8 mouse cellular contexts compared by ENCODE assay signal in genomic region chr17:35700371-35700961, GRCm38 (mm10). TPM values are rescaled to one million over a fixed set of nuclear protein-coding genes. Genes with fewer than 3 reads are reported as not detected.
DNase-seq lines count a peak whose midpoint lies in the region; ATAC-seq and TF ChIP-seq lines count a peak whose summit lies in the region.

No protein-coding gene starts in this region.

- peak; percentile 52 for TF ChIP-seq POLR2A in cerebellum, adult 2 months (IDR thresholded peaks at IDR 0.05; ENCODE audit: borderline replicate concordance, insufficient read depth, low read length)

- TF ChIP-seq EP300 in lung, postnatal 0 days (IDR thresholded peaks at IDR 0.05) = no peak

- peak overlapping the region; percentile 54; the same call in 1 of the 2 replicates for H3K4me3 ChIP-seq in G1E (ENCODE audit: low read depth, low read length)
- H3K4me3 ChIP-seq in cerebellum, adult 2 months (replicated peaks; ENCODE audit: insufficient read depth, low read depth, low read length) = peak overlapping the region; percentile 88
- H3K4me3 ChIP-seq in hindbrain, embryonic 13.5 days = peak overlapping the region; percentile 77
- peak overlapping the region; percentile 53 for H3K4me3 ChIP-seq in lung, postnatal 0 days (ENCODE audit: low read depth, low read length)

- H3K9ac ChIP-seq in hindbrain, embryonic 13.5 days = peak overlapping the region; percentile 97
- H3K9ac ChIP-seq in lung, postnatal 0 days (replicated peaks; ENCODE audit: low read depth) = peak overlapping the region; percentile 60

- no peak for TF ChIP-seq CTCF in G1E (IDR thresholded peaks at IDR 0.05; ENCODE audit: low read depth, low read length)
- TF ChIP-seq CTCF in cerebellum, adult 2 months (IDR thresholded peaks at IDR 0.05; ENCODE audit: borderline replicate concordance, insufficient read depth, low read depth, low read length) = no peak
- TF ChIP-seq CTCF in lung, postnatal 0 days (IDR thresholded peaks at IDR 0.05) = peak; percentile 9

- ATAC-seq in G1E (ENCODE audit: extremely low read depth, insufficient number of reproducible peaks, low FRiP score, poor library complexity, severe bottlenecking) = no peak
- ATAC-seq in hindbrain, embryonic 13.5 days (ENCODE audit: low FRiP score) = peak; percentile 49
- peak; percentile 80 for ATAC-seq in lung, postnatal 0 days

- no peak for DNase-seq in G1E (ENCODE audit: low spot score)
- peak; percentile 89 for DNase-seq in cerebellum, adult 2 months
- DNase-seq in frontal cortex, postnatal 25 days (ENCODE audit: low spot score in 2 of 2) = peak; percentile 57 to 68
- DNase-seq in layer of hippocampus, postnatal 25 days (ENCODE audit: extremely low spot score in 1 of 2, low spot score in 1 of 2) = peak; percentile 69 to 81
- peak; percentile 91 for DNase-seq in lung, postnatal 0 days (ENCODE audit: low spot score)
- DNase-seq in retina, postnatal 1 day = peak; percentile 82
- peak; percentile 89 for DNase-seq in urinary bladder, postnatal 14 days (ENCODE audit: low spot score)

- WGBS in cerebellum, adult 2 months = 1% methylated on average over 58 of the region's 66 CpGs
- WGBS in hindbrain, embryonic 13.5 days = under 1% methylated on average over 45 of the region's 66 CpGs
- 2% methylated on average over 37 of the region's 66 CpGs for WGBS in lung, postnatal 0 days

- H3K36me3 ChIP-seq in G1E (replicated peaks) = no peaks in the 10 kb centered on the region
- H3K36me3 ChIP-seq in hindbrain, embryonic 13.5 days = peaks cover 6% of the 10 kb centered on the region
- H3K36me3 ChIP-seq in lung, postnatal 0 days (ENCODE audit: insufficient read depth, low read length) = no peaks in the 10 kb centered on the region

- peak overlapping the region; percentile 87 for H3K27ac ChIP-seq in cerebellum, adult 2 months (ENCODE audit: insufficient read depth, low read length)
- peak overlapping the region; percentile 99 for H3K27ac ChIP-seq in hindbrain, embryonic 13.5 days
- H3K27ac ChIP-seq in lung, postnatal 0 days (ENCODE audit: low read length) = peak overlapping the region; percentile 96

- peaks cover 74% of the 10 kb centered on the region for H3K27me3 ChIP-seq in G1E (ENCODE audit: insufficient read depth, low read length)
- no peaks in the 10 kb centered on the region for H3K27me3 ChIP-seq in cerebellum, adult 2 months (ENCODE audit: control insufficient read depth, insufficient read depth, low read length)
- no peaks in the 10 kb centered on the region for H3K27me3 ChIP-seq in hindbrain, embryonic 13.5 days
- H3K27me3 ChIP-seq in lung, postnatal 0 days (replicated peaks; ENCODE audit: insufficient read depth, low read length) = no peaks in the 10 kb centered on the region

- peak overlapping the region; percentile 76 for H3K4me2 ChIP-seq in hindbrain, embryonic 13.5 days
- H3K4me2 ChIP-seq in lung, postnatal 0 days (replicated peaks; ENCODE audit: low read depth, low read length) = peak overlapping the region; percentile 77

- H3K9me3 ChIP-seq in G1E (replicated peaks) = no peaks in the 10 kb centered on the region
- no peaks in the 10 kb centered on the region for H3K9me3 ChIP-seq in hindbrain, embryonic 13.5 days
- no peaks in the 10 kb centered on the region for H3K9me3 ChIP-seq in lung, postnatal 0 days (ENCODE audit: low read length)

- peaks cover 23% of the 10 kb centered on the region for H3K4me1 ChIP-seq in G1E (ENCODE audit: insufficient read depth, low read depth, low read length)
- peaks cover 35% of the 10 kb centered on the region for H3K4me1 ChIP-seq in cerebellum, adult 2 months (ENCODE audit: control insufficient read depth, insufficient read depth, low read length)
- peaks cover 79% of the 10 kb centered on the region for H3K4me1 ChIP-seq in hindbrain, embryonic 13.5 days (replicated peaks)
- peaks cover 25% of the 10 kb centered on the region; the same call in 1 of the 2 replicates for H3K4me1 ChIP-seq in lung, postnatal 0 days (ENCODE audit: insufficient read depth, low read depth, low read length)

RNA-seq across cellular contexts. Expression of gene Ddr1, which starts 4.0 kb away (rescaled TPM):
- total RNA-seq in G1E (2014; fragmentation: Nextera tagmentation) (not detected in 2 replicates), G1E (2017) (0.06 TPM in 1 of 2 replicates, not detected in the other)
- polyA plus RNA-seq in G1E (2012) = 0.04 and 0.06 TPM in 2 replicates
- 76.7 and 76.9 TPM in 2 replicates for polyA plus RNA-seq in cerebellum, adult 2 months (2012; rRNA removed)
- 128 and 140 TPM in 2 replicates for polyA plus RNA-seq in hindbrain, embryonic 13.5 days (2015; fragmentation: Nextera tagmentation; extraction: Ambion mirVana)
- total RNA-seq in layer of hippocampus, postnatal 25 days (2021) = 10 to 100 TPM; 78.5 to 82.0 TPM
- 64.2 and 79.3 TPM in 2 replicates for polyA plus RNA-seq in lung, postnatal 0 days (2015; fragmentation: Nextera tagmentation; extraction: Ambion mirVana)

RNA-seq across cellular contexts. Expression of gene Gtf2h4, which starts 26.9 kb away (rescaled TPM):
- 33.4 and 45.3 TPM in 2 replicates for total RNA-seq in G1E (2014; fragmentation: Nextera tagmentation)
- total RNA-seq in G1E (2017) = 22.7 and 29.5 TPM in 2 replicates
- 26.4 and 27.1 TPM in 2 replicates for polyA plus RNA-seq in G1E (2012)
- 30.7 and 34.8 TPM in 2 replicates for polyA plus RNA-seq in cerebellum, adult 2 months (2012; rRNA removed)
- polyA plus RNA-seq in hindbrain, embryonic 13.5 days (2015; fragmentation: Nextera tagmentation; extraction: Ambion mirVana) = 27.6 and 29.2 TPM in 2 replicates
- 10 to 100 TPM; 30.2 to 33.7 TPM for total RNA-seq in layer of hippocampus, postnatal 25 days (2021)
- polyA plus RNA-seq in lung, postnatal 0 days (2015; fragmentation: Nextera tagmentation; extraction: Ambion mirVana) = 19.2 and 21.4 TPM in 2 replicates

RNA-seq across cellular contexts. Expression of gene Vars2, which starts 33.1 kb away (rescaled TPM):
- total RNA-seq in G1E (2014; fragmentation: Nextera tagmentation) (23.8 and 24.6 TPM in 2 replicates), G1E (2017) (10.8 and 11.0 TPM in 2 replicates)
- polyA plus RNA-seq in G1E (2012) = 93.9 and 135 TPM in 2 replicates
- 35.5 and 35.9 TPM in 2 replicates for polyA plus RNA-seq in cerebellum, adult 2 months (2012; rRNA removed)
- polyA plus RNA-seq in hindbrain, embryonic 13.5 days (2015; fragmentation: Nextera tagmentation; extraction: Ambion mirVana) = 11.8 and 14.0 TPM in 2 replicates
- 10 to 100 TPM; 33.7 to 42.0 TPM for total RNA-seq in layer of hippocampus, postnatal 25 days (2021)
- polyA plus RNA-seq in lung, postnatal 0 days (2015; fragmentation: Nextera tagmentation; extraction: Ambion mirVana) = 11.4 and 15.2 TPM in 2 replicates

RNA-seq across cellular contexts. Expression of gene Mucl3, which starts 57.0 kb away (rescaled TPM):
- not detected in 2 replicates for total RNA-seq in G1E (2014; fragmentation: Nextera tagmentation)
- total RNA-seq in G1E (2017) = 0.06 and 0.16 TPM in 2 replicates
- not detected in 2 replicates for polyA plus RNA-seq in G1E (2012)
- polyA plus RNA-seq in cerebellum, adult 2 months (2012; rRNA removed) = not detected in 2 replicates
- 0.14 TPM in 1 of 2 replicates, not detected in the other for polyA plus RNA-seq in hindbrain, embryonic 13.5 days (2015; fragmentation: Nextera tagmentation; extraction: Ambion mirVana)
- total RNA-seq in layer of hippocampus, postnatal 25 days (2021) = not detected
- polyA plus RNA-seq in lung, postnatal 0 days (2015; fragmentation: Nextera tagmentation; extraction: Ambion mirVana) = 1.1 and 1.7 TPM in 2 replicates

Comparison
In these comparisons a context has a peak if more than half of its experiments do, and no peak if none do; other contexts are left out.
1. RNA of gene Ddr1, which starts 4.0 kb away (polyA plus RNA-seq): 128 to 140 TPM in hindbrain, embryonic 13.5 days, 76.7 to 76.9 TPM in cerebellum, adult 2 months and 64.2 to 79.3 TPM in lung, postnatal 0 days; 0.04 to 0.06 TPM in G1E; every median in the first group is over 10 times any median in the second.
2. Peak in every context shown above with its lines, with median percentiles within 50 percentile points of each other: H3K4me3 ChIP-seq and H3K27ac ChIP-seq.